Mouse (Mus musculus) B cell, adult 67 days (primary cell): Measurements from ENCODE around the gene C1qa. TPM values are rescaled to one million over a fixed set of nuclear protein-coding genes. Genes with fewer than 3 reads are reported as not detected.

Source experiments
- total RNA-seq, 2 experiments: library from RNA; stranded (reverse); gene quantifications; 4 replicates each; pipeline ENCODE4 v1.2.4; 2023

Gene C1qa
- total RNA-seq = 1 to 10 TPM; 1.5 to 7.5 TPM

DNA sequence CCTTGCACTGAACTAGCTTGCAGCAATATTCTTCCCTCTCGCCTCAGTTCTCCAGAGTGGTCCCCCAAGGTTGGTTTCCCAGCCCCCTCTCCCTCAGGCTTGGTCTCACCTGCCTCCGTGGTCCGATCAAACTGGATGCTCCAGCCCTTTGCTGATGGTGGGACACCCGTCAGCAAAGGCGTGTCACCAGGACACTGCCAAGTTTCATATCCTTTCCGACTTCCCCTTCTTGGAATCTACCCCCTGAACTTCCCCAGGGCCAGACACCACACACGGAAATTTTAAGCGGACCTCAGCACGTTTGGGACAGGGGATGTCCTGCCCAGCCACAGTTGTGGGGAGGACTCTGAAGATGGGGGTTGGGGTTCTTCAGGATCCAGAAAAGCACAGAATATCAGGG, at the start of gene C1qa:
TSS of gene C1qa (minus strand) at position 167 of the 400 bp plus-strand sequence.

DNA sequence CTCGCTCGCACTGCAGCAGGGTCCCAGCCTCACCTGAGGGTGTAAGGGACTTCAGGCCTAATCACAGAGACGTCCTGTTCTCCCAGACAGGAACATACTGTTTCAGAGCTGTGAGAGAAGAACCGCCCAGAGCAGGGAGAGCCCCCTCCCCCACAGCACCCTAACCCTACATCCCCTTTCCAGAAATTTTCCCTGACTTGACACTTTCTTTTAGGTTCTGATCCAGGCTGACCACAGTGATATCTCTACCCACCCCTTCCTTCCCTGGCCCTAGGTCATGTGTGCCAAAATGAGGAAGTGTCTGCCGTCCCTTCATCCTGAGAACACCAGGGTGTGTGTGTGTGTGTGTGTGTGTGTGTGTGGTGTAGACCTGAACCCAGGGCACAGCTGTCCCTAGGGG, 5.8 kb downstream of the C1qa start, which contains the start of gene C1qc:
TSS of gene C1qc (minus strand) at position 255 of the 400 bp plus-strand sequence.

DNA sequence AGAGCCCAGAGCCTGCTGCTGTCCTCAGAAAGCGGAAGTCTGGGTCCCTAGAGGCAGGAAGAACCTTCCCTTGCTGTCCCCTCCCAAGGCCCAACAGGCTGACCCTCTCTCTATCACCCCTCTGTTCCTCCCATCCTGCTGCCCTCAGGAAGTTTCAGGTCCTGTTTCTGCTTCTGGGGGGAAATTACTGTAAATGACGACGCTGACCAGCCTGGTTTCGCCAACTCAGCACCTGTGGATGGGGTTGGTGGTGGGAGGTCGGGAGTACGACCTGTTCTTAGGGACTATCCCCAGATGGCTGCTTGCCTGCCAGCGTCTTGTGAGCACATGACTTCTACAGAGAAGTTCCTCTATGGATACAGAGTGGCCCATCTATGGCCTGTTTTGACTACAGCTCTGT, 12.5 kb downstream of the C1qa start, which contains the start of gene C1qb:
TSS of gene C1qb (minus strand) at position 87 of the 400 bp plus-strand sequence.

Other genes starting within 250 kb of the C1qa start
- not detected for gene Ephb2, start 62.8 kb downstream of the C1qa start, total RNA-seq
- gene C1qb, start 12.6 kb downstream of the C1qa start, total RNA-seq = 1 to 10 TPM; 1.9 to 9.0 TPM
- gene C1qc, start 5.7 kb downstream of the C1qa start, total RNA-seq = 1 to 10 TPM; 3.1 to 9.8 TPM
- gene Epha8, start 58.0 kb upstream of the C1qa start, total RNA-seq = not detected
- 10 to 100 TPM; 24.3 to 28.4 TPM for gene Zbtb40, start 150.0 kb upstream of the C1qa start, total RNA-seq